Mouse (Mus musculus) fat pad, adult 2 months (tissue): Measurements from ENCODE around the gene Abhd17b.

Experiments used
- DNase-seq: peaks from one replicate; pipeline ENCODE4 v3.0.0-alpha.2; 2011; ENCODE audit warnings: low read depth, low spot score; ENCODE audit errors: extremely low read depth

Abhd17b gene

GRCm38 (mm10) chr19:21727081-21727480 lies 74.1 kb downstream of the Abhd17b start:
- DNase-seq, result no peak

- no peak for DNase-seq
Observed at GRCm38 (mm10) chr19:21728342-21728741, 75.4 kb downstream of the Abhd17b start.

- no peak for DNase-seq
Observed at GRCm38 (mm10) chr19:21731887-21732286, 78.9 kb downstream of the Abhd17b start.

GRCm38 (mm10) chr19:21733176-21733575 lies 80.2 kb downstream of the Abhd17b start:
- no peak for DNase-seq

GRCm38 (mm10) chr19:21734112-21734511 lies 81.1 kb downstream of the Abhd17b start:
- DNase-seq, result no peak
